Mouse (Mus musculus): ENCODE measurements around the gene Cdh18. TPM values are rescaled to one million over a fixed set of nuclear protein-coding genes. Genes with fewer than 3 reads are reported as not detected.

The Cdh18 gene
- polyA plus RNA-seq, 1 experiment from 2014 or later, result 0.42 TPM

DNA sequence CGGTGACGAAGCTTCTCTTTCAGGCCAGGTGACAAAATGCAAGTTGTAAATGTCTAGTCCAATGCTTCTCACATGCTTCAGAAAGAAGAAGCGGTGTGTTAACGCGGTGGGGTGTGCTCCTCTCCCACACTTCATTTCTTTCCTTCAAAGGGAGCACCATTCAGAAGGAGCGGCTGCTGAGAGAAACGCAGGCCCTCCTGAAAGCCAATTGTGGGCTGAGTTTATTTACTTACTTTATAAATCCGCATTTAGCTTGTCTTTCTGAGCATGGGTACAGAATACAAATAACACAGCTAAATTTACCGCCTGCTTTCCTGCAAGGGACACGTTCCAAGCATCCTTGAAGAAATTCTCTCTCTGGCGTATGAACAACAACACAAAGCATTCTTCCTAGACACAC lies 420.6 kb downstream of the Cdh18 start:
- no peaks in the 10 kb centered on the region for H3K36me3 ChIP-seq (replicated peaks; ENCODE audit: control insufficient read depth, insufficient read depth, low read depth, low read length)
- H3K4me2 ChIP-seq (ENCODE audit: low read depth, low read length), result no peak overlapping the region
- H3K4me3 ChIP-seq (ENCODE audit: low read depth, low read length), result no peak overlapping the region
- no peaks in the 10 kb centered on the region for H3K27me3 ChIP-seq (ENCODE audit: control insufficient read depth, insufficient read depth, low read length)
- H3K4me1 ChIP-seq (ENCODE audit: control insufficient read depth, insufficient read depth, low read length), result no peaks in the 10 kb centered on the region
- ATAC-seq (replicated peaks; ENCODE audit: insufficient number of reproducible peaks, low FRiP score, low TSS enrichment, low read depth), result no peak
- DNase-seq (ENCODE audit: low spot score), result no peak
- no peak overlapping the region for H3K9ac ChIP-seq (replicated peaks; ENCODE audit: low read length)
- 78% methylated on average over 11 of the region's 11 CpGs for WGBS
- H3K9me3 ChIP-seq (replicated peaks; ENCODE audit: control insufficient read depth, low read length), result no peaks in the 10 kb centered on the region
- H3K27ac ChIP-seq (replicated peaks; ENCODE audit: low read depth, low read length), result no peak overlapping the region

GRCm38 (mm10) chr15:22980136-22980535 lies 431.3 kb downstream of the Cdh18 start:
- ATAC-seq (replicated peaks; ENCODE audit: insufficient number of reproducible peaks, low FRiP score, low TSS enrichment, low read depth), result no peak
- no peak overlapping the region for H3K4me3 ChIP-seq (ENCODE audit: low read depth, low read length)
- no peaks in the 10 kb centered on the region for H3K9me3 ChIP-seq (replicated peaks; ENCODE audit: control insufficient read depth, low read length)
- no peak overlapping the region for H3K27ac ChIP-seq (replicated peaks; ENCODE audit: low read depth, low read length)
- H3K4me1 ChIP-seq (ENCODE audit: control insufficient read depth, insufficient read depth, low read length), result no peaks in the 10 kb centered on the region
- no peaks in the 10 kb centered on the region for H3K36me3 ChIP-seq (replicated peaks; ENCODE audit: control insufficient read depth, insufficient read depth, low read depth, low read length)
- no peak for DNase-seq (ENCODE audit: low spot score)
- no peak overlapping the region for H3K4me2 ChIP-seq (ENCODE audit: low read depth, low read length)
- WGBS, result 76% methylated on average over 5 of the region's 5 CpGs
- H3K9ac ChIP-seq (replicated peaks; ENCODE audit: low read length), result no peak overlapping the region
- no peaks in the 10 kb centered on the region for H3K27me3 ChIP-seq (ENCODE audit: control insufficient read depth, insufficient read depth, low read length)

DNA sequence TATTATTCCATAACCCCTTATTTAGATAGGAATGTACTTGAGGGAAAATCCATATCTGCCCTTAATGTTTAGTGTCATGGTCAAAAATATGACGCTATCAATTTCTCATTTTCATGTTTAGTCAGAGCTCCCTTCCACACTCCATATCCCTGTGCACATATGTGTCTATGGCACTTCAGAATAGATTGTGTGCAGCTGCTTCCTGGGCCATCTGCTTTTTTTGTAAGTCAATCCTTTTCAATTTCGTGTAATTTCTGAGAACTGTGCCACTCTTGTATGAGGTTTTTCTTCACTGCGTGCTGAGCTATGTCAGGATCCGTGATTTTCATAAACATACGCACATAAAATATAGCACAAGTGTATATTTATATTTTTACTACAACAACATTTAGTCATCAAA lies 435.8 kb downstream of the Cdh18 start:
- 82% methylated on average over 5 of the region's 5 CpGs for WGBS
- Histone ChIP-seq H3K9ac (replicated peaks; ENCODE audit: low read length) (no peak overlapping the region), H3K4me2 (ENCODE audit: low read depth, low read length) (no peak overlapping the region), H3K36me3 (replicated peaks; ENCODE audit: control insufficient read depth, insufficient read depth, low read depth, low read length) (no peaks in the 10 kb centered on the region), H3K27me3 (ENCODE audit: control insufficient read depth, insufficient read depth, low read length) (no peaks in the 10 kb centered on the region), H3K27ac (replicated peaks; ENCODE audit: low read depth, low read length) (no peak overlapping the region), H3K4me3 (ENCODE audit: low read depth, low read length) (no peak overlapping the region), H3K9me3 (replicated peaks; ENCODE audit: control insufficient read depth, low read length) (no peaks in the 10 kb centered on the region), H3K4me1 (ENCODE audit: control insufficient read depth, insufficient read depth, low read length) (no peaks in the 10 kb centered on the region)
- DNase-seq (ENCODE audit: low spot score) (no peak), ATAC-seq (replicated peaks; ENCODE audit: insufficient number of reproducible peaks, low FRiP score, low TSS enrichment, low read depth) (no peak)

DNA sequence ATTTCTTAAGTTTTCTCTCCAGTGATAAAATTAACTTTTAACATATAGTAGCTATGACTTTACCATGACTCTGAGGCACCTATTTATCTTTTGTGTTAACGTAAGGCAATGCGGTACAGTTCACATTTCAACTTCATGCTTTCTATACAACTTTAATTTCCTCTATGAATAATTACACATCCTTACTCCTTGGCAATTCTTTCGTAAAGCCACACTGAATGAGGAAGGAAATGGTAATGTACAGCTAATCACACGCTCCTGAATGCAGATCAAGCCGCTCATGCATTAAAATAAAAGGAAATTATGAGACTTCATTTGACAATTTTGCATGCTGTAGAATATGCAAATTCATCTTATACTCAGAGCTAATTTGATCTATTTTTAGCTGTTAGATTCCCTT lies 467.9 kb downstream of the Cdh18 start:
- Histone ChIP-seq H3K36me3 (replicated peaks; ENCODE audit: control insufficient read depth, insufficient read depth, low read depth, low read length) (no peaks in the 10 kb centered on the region), H3K4me1 (ENCODE audit: control insufficient read depth, insufficient read depth, low read length) (no peaks in the 10 kb centered on the region), H3K4me3 (ENCODE audit: low read depth, low read length) (no peak overlapping the region), H3K27me3 (ENCODE audit: control insufficient read depth, insufficient read depth, low read length) (no peaks in the 10 kb centered on the region), H3K9me3 (replicated peaks; ENCODE audit: control insufficient read depth, low read length) (no peaks in the 10 kb centered on the region), H3K27ac (replicated peaks; ENCODE audit: low read depth, low read length) (no peak overlapping the region), H3K4me2 (ENCODE audit: low read depth, low read length) (no peak overlapping the region), H3K9ac (replicated peaks; ENCODE audit: low read length) (no peak overlapping the region)
- no peak for ATAC-seq (replicated peaks; ENCODE audit: insufficient number of reproducible peaks, low FRiP score, low TSS enrichment, low read depth)
- DNase-seq (ENCODE audit: low spot score), result no peak
- WGBS, result 92% methylated on average over 5 of the region's 5 CpGs

- H3K27me3 ChIP-seq (ENCODE audit: control insufficient read depth, insufficient read depth, low read length), result no peaks in the 10 kb centered on the region
- DNase-seq (ENCODE audit: low spot score), result no peak
- no peaks in the 10 kb centered on the region for H3K36me3 ChIP-seq (replicated peaks; ENCODE audit: control insufficient read depth, insufficient read depth, low read depth, low read length)
- H3K4me3 ChIP-seq (ENCODE audit: low read depth, low read length), result no peak overlapping the region
- H3K9ac ChIP-seq (replicated peaks; ENCODE audit: low read length), result no peak overlapping the region
- no peak for ATAC-seq (replicated peaks; ENCODE audit: insufficient number of reproducible peaks, low FRiP score, low TSS enrichment, low read depth)
- no peak overlapping the region for H3K4me2 ChIP-seq (ENCODE audit: low read depth, low read length)
- H3K4me1 ChIP-seq (ENCODE audit: control insufficient read depth, insufficient read depth, low read length), result no peaks in the 10 kb centered on the region
- no peak overlapping the region for H3K27ac ChIP-seq (replicated peaks; ENCODE audit: low read depth, low read length)
- 47% methylated on average over 2 of the region's 2 CpGs for WGBS
- H3K9me3 ChIP-seq (replicated peaks; ENCODE audit: control insufficient read depth, low read length), result no peaks in the 10 kb centered on the region
These were observed 472.3 kb downstream of the Cdh18 start for GRCm38 (mm10) chr15:23021151-23021550.

DNA sequence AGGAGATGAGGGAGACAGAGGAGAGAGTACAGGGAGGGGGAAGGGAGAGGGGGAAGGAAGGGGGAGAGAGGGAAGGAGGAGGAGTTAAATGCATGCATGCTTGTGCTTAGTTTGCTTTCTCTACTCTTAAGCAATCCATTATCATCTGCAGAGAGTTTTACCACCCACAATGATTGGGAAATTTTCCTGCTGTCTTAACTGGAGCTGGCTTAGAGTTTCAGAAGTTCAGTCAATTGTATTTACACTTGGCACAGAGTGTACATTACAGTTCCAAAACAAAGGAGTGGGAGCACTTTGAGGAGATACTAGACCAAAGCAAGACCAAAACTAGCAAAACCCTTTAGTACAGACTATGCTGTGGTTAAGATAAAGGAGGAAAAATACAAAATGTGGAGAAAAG lies 473.8 kb downstream of the Cdh18 start:
- no peaks in the 10 kb centered on the region for H3K4me1 ChIP-seq (ENCODE audit: control insufficient read depth, insufficient read depth, low read length)
- no peak overlapping the region for H3K4me2 ChIP-seq (ENCODE audit: low read depth, low read length)
- no peak overlapping the region for H3K9ac ChIP-seq (replicated peaks; ENCODE audit: low read length)
- DNase-seq (ENCODE audit: low spot score) (no peak), ATAC-seq (replicated peaks; ENCODE audit: insufficient number of reproducible peaks, low FRiP score, low TSS enrichment, low read depth) (no peak)
- no peaks in the 10 kb centered on the region for H3K36me3 ChIP-seq (replicated peaks; ENCODE audit: control insufficient read depth, insufficient read depth, low read depth, low read length)
- no peak overlapping the region for H3K4me3 ChIP-seq (ENCODE audit: low read depth, low read length)
- H3K9me3 ChIP-seq (replicated peaks; ENCODE audit: control insufficient read depth, low read length), result no peaks in the 10 kb centered on the region
- H3K27me3 ChIP-seq (ENCODE audit: control insufficient read depth, insufficient read depth, low read length), result no peaks in the 10 kb centered on the region
- no peak overlapping the region for H3K27ac ChIP-seq (replicated peaks; ENCODE audit: low read depth, low read length)

- ATAC-seq (replicated peaks; ENCODE audit: insufficient number of reproducible peaks, low FRiP score, low TSS enrichment, low read depth), result peak; percentile 83
- H3K4me1 ChIP-seq (ENCODE audit: control insufficient read depth, insufficient read depth, low read length), result no peaks in the 10 kb centered on the region
- no peaks in the 10 kb centered on the region for H3K27me3 ChIP-seq (ENCODE audit: control insufficient read depth, insufficient read depth, low read length)
- H3K4me2 ChIP-seq (ENCODE audit: low read depth, low read length), result peak overlapping the region; percentile 70
- H3K27ac ChIP-seq (replicated peaks; ENCODE audit: low read depth, low read length), result no peak overlapping the region
- 5% methylated on average over 14 of the region's 14 CpGs for WGBS
- peak; percentile 24 for DNase-seq (ENCODE audit: low spot score)
- H3K9ac ChIP-seq (replicated peaks; ENCODE audit: low read length), result peak overlapping the region; percentile 39; the same call in 1 of the 2 replicates
- H3K9me3 ChIP-seq (replicated peaks; ENCODE audit: control insufficient read depth, low read length), result no peaks in the 10 kb centered on the region
- H3K4me3 ChIP-seq (ENCODE audit: low read depth, low read length), result peak overlapping the region; percentile 38
- H3K36me3 ChIP-seq (replicated peaks; ENCODE audit: control insufficient read depth, insufficient read depth, low read depth, low read length), result no peaks in the 10 kb centered on the region
These were observed 486.9 kb downstream of the Cdh18 start for GRCm38 (mm10) chr15:23035551-23036207.

DNA sequence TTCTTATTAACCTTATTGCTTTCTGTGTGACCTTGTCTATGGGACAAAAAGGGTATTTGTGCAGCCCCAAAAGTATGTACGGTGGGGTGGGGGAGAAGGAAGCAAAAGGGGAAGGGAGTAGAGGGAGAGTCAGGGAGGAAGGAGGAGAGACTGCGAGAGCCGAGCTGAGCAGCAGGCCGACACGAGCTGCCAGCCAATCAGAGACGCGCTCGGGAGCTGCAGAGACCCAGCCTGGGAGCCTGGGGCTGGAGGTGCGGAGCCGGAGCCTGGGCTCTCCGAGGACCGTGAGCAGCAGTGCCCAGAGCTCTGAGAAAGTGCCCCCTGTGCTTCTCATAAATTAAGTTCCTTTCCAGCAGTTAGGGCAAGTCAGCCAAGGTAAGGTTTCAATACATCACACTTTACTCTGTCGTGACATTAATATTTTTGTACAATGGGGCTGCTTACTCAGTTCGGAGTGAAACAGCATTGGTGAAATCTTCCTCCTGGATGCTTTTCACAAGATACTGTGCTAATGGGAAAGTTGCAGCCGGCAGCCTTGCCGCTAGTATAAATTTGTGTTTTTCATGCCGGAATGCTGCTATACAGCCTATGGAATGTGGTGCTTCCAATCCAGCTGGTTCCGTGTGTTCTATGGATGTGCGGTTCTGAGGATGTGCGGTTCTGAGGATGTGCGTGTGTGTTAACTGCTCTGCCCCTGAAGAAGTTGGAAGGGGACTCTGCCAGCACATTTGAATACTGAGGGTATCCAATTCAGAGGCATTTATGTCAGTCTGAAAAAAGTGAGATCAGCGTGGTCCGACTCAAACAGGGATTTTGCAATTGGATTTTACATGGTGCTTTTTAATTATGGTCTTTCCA lies 487.6 kb downstream of the Cdh18 start:
- no peaks in the 10 kb centered on the region for H3K9me3 ChIP-seq (replicated peaks; ENCODE audit: control insufficient read depth, low read length)
- H3K9ac ChIP-seq (replicated peaks; ENCODE audit: low read length), result peak overlapping the region; percentile 39
- H3K27me3 ChIP-seq (ENCODE audit: control insufficient read depth, insufficient read depth, low read length), result no peaks in the 10 kb centered on the region
- 6% methylated on average over 23 of the region's 23 CpGs for WGBS
- ATAC-seq (replicated peaks; ENCODE audit: insufficient number of reproducible peaks, low FRiP score, low TSS enrichment, low read depth) (peak; percentile 100), DNase-seq (ENCODE audit: low spot score) (peak; percentile 83)
- H3K4me3 ChIP-seq (ENCODE audit: low read depth, low read length), result peak overlapping the region; percentile 38
- no peaks in the 10 kb centered on the region for H3K4me1 ChIP-seq (ENCODE audit: control insufficient read depth, insufficient read depth, low read length)
- peak overlapping the region; percentile 70 for H3K4me2 ChIP-seq (ENCODE audit: low read depth, low read length)
- no peak overlapping the region for H3K27ac ChIP-seq (replicated peaks; ENCODE audit: low read depth, low read length)
- H3K36me3 ChIP-seq (replicated peaks; ENCODE audit: control insufficient read depth, insufficient read depth, low read depth, low read length), result no peaks in the 10 kb centered on the region
